Comparison of ENCODE assay signal across 11 mouse cellular contexts in the genomic region with DNA sequence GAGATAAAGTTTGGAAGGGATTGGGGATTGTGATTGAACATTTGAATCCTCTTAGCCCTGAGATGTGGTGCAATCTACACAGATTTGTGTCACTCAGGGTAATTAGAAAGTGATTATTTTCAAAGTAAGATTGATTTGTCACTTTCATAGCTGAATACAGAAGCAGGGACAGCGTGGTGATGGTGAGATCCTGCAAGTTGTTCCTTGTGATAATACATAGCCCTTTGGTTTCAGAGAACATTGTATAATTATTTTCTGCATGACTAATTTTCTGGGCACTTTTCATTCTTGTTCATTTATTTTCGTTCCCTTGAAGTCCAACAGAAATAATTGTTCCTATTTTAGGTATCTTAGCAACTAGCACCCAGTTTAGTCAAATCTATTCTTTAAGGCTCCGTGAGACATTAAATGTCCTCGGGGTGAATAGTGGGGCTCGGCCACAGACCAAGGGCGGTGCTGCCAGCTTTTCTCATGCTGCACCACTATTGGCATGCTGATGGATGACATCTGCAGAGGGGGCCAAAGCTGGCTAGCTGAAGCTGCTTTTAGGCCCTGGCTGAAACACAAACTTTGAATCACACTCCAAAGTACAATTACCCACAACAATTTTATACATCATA.
DNase-seq lines count a peak whose midpoint lies in the region; ATAC-seq and TF ChIP-seq lines count a peak whose summit lies in the region.
"Had no signal": no experiment of that assay in that cellular context is flagged by ENCODE, and none has a peak within 500 bp of the region (broad histone marks: within the 10 kb centered on the region; RNA-seq: fewer than 3 reads in every experiment).

No protein-coding gene starts in this region.

- H3K27ac ChIP-seq in hindbrain, postnatal 0 days: no peak overlapping the region
- H3K27ac ChIP-seq: limb, embryonic 10.5 days had no signal

- no peak overlapping the region for H3K9ac ChIP-seq in hindbrain, postnatal 0 days (replicated peaks; ENCODE audit: low read length)

- peak; percentile 82 for ATAC-seq in hindbrain, postnatal 0 days
- ATAC-seq: lung, postnatal 0 days had no signal

- no peak overlapping the region for H3K4me3 ChIP-seq in hindbrain, postnatal 0 days (ENCODE audit: low read length)
- H3K4me3 ChIP-seq: limb, embryonic 10.5 days had no signal

- 14% methylated on average over 6 of the region's 6 CpGs for WGBS in hindbrain, postnatal 0 days

- 0 out of 2 replicates have a peak, but pooled peaks cover 3% of the 10 kb centered on the region for H3K4me1 ChIP-seq in hindbrain, postnatal 0 days (ENCODE audit: insufficient read depth, low read length)
- H3K4me1 ChIP-seq: limb, embryonic 10.5 days had no signal

- no peak overlapping the region for H3K4me2 ChIP-seq in hindbrain, postnatal 0 days (ENCODE audit: low read depth, low read length)

- no peaks in the 10 kb centered on the region for H3K36me3 ChIP-seq in hindbrain, postnatal 0 days (ENCODE audit: insufficient read depth, low read length)
- H3K36me3 ChIP-seq: limb, embryonic 10.5 days had no signal

- DNase-seq in right cerebral cortex, adult 18-20 months: peak; percentile 39
- DNase-seq in right cerebral cortex, postnatal 14 days: no peak
- DNase-seq in hindbrain, postnatal 0 days (ENCODE audit: low spot score): peak; percentile 63
- peak; percentile 15 for DNase-seq in mesoderm, embryonic 11.5 days (ENCODE audit: low read depth, low spot score)
- no peak for DNase-seq in kidney, adult 8-10 months
- DNase-seq in testis, postnatal 10 days (ENCODE audit: low spot score): no peak
- DNase-seq in heart, adult 8-10 months (ENCODE audit: low spot score): no peak
- no peak for DNase-seq in spleen, postnatal 10 days (ENCODE audit: low spot score in 2 of 2)
- DNase-seq: cerebellum, adult 9-11 months had no signal

- no peaks in the 10 kb centered on the region for H3K27me3 ChIP-seq in hindbrain, postnatal 0 days (ENCODE audit: insufficient read depth, low read length)

- TF ChIP-seq CTCF in hindbrain, postnatal 0 days (IDR thresholded peaks at IDR 0.05; ENCODE audit: low read depth): no peak

- no peaks in the 10 kb centered on the region for H3K9me3 ChIP-seq in hindbrain, postnatal 0 days (ENCODE audit: low read length)
- H3K9me3 ChIP-seq: limb, embryonic 10.5 days had no signal

Comparison
In these comparisons a context has a peak if more than half of its experiments do, and no peak if none do; other contexts are left out.
1. DNase-seq: peak in right cerebral cortex, adult 18-20 months (single experiment), hindbrain, postnatal 0 days (single experiment) and mesoderm, embryonic 11.5 days (single experiment); none in right cerebral cortex, postnatal 14 days (single experiment), kidney, adult 8-10 months (0 of 2), testis, postnatal 10 days (single experiment), heart, adult 8-10 months (single experiment) and spleen, postnatal 10 days (0 of 2).